Mouse (Mus musculus): ENCODE measurements at regions not wholly inside any gene's neighbourhood (a gene's known extent, or its start where the extent isn't known, plus 50 kb on each side); places are given as distances from the start of the nearest gene placed in this dataset.

DNA sequence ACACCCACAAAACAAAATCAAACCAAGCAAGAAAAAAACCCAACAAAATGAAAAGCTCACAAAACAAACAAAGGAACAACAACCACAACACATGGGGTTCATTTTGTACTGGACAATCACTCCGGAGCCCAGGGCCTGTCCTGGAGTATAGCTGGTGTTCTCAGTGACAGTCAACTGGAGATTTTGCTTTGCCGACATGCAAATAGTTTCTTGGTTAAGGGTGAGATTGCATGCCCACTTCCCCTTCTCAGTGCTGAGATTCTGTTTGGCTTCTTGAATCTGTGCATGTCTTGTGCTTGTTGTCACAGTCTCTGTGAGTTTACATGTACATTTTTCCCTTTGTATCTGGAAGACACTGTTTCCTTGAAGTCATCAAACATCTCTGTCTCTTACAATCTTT lies 50.6 kb upstream of the Tdrd3 start:
- no peak for TF ChIP-seq CTCF (IDR thresholded peaks at IDR 0.05; ENCODE audit: control insufficient read depth, insufficient read depth, insufficient replicate concordance, low read depth, low read length)
- no peak for TF ChIP-seq POLR2A (IDR thresholded peaks at IDR 0.05; ENCODE audit: control insufficient read depth, low read depth, low read length)
